Mouse (Mus musculus): ENCODE results near the gene Smco2.
A peak's percentile ranks its signal among the peaks of the same experiment; 100 is the strongest.

The Smco2 gene

GRCm38 (mm10) chr6:146850050-146850449, at the start of gene Smco2:
TSS of gene Smco2 (plus strand) at chr6:146850104.
- no peak for DNase-seq (ENCODE audit: low spot score)

- DNase-seq (ENCODE audit: low spot score), result no peak
Observed at GRCm38 (mm10) chr6:146809991-146810390, 39.9 kb upstream of the Smco2 start.

GRCm38 (mm10) chr6:146813007-146813406, 36.9 kb upstream of the Smco2 start:
- DNase-seq (ENCODE audit: low spot score), result no peak

GRCm38 (mm10) chr6:146820177-146820965, 29.5 kb upstream of the Smco2 start:
- DNase-seq (ENCODE audit: low spot score), result no peak

GRCm38 (mm10) chr6:146821958-146822357, 27.9 kb upstream of the Smco2 start:
- DNase-seq (ENCODE audit: low spot score), result no peak

GRCm38 (mm10) chr6:146824727-146825486, 25.0 kb upstream of the Smco2 start:
- peak; percentile 30 for DNase-seq (ENCODE audit: low spot score)

- DNase-seq (ENCODE audit: low spot score), result no peak
Observed at GRCm38 (mm10) chr6:146825487-146825773, 24.5 kb upstream of the Smco2 start.

GRCm38 (mm10) chr6:146831320-146831719, 18.6 kb upstream of the Smco2 start:
- DNase-seq (ENCODE audit: low spot score), result no peak

GRCm38 (mm10) chr6:146833485-146834314, 16.2 kb upstream of the Smco2 start:
- DNase-seq (ENCODE audit: low spot score), result peak; percentile 72

- DNase-seq (ENCODE audit: low spot score), result no peak
Observed at GRCm38 (mm10) chr6:146834342-146834741, 15.6 kb upstream of the Smco2 start.

- DNase-seq (ENCODE audit: low spot score), result no peak
Observed at GRCm38 (mm10) chr6:146835784-146836183, 14.1 kb upstream of the Smco2 start.

- no peak for DNase-seq (ENCODE audit: low spot score)
Observed at GRCm38 (mm10) chr6:146837316-146837715, 12.6 kb upstream of the Smco2 start.

GRCm38 (mm10) chr6:146838366-146838765, 11.5 kb upstream of the Smco2 start:
- DNase-seq (ENCODE audit: low spot score), result no peak

- no peak for DNase-seq (ENCODE audit: low spot score)
Observed at GRCm38 (mm10) chr6:146838863-146839262, 11.0 kb upstream of the Smco2 start.

GRCm38 (mm10) chr6:146844867-146845266, 5.0 kb upstream of the Smco2 start:
- DNase-seq (ENCODE audit: low spot score), result no peak

GRCm38 (mm10) chr6:146845347-146845746, 4.6 kb upstream of the Smco2 start:
- no peak for DNase-seq (ENCODE audit: low spot score)

- DNase-seq (ENCODE audit: low spot score), result no peak
Observed at GRCm38 (mm10) chr6:146845961-146846750, 3.7 kb upstream of the Smco2 start.

GRCm38 (mm10) chr6:146847402-146847801, 2.5 kb upstream of the Smco2 start:
- DNase-seq (ENCODE audit: low spot score), result no peak

- DNase-seq (ENCODE audit: low spot score), result no peak
Observed at GRCm38 (mm10) chr6:146848281-146848680, 1.6 kb upstream of the Smco2 start.

- no peak for DNase-seq (ENCODE audit: low spot score)
Observed at GRCm38 (mm10) chr6:146851916-146852315, 2.0 kb downstream of the Smco2 start.

- no peak for DNase-seq (ENCODE audit: low spot score)
Observed at GRCm38 (mm10) chr6:146852739-146853138, 2.8 kb downstream of the Smco2 start.

GRCm38 (mm10) chr6:146855185-146855584, 5.3 kb downstream of the Smco2 start:
- no peak for DNase-seq (ENCODE audit: low spot score)

All from MN1 (cell line).